Mouse (Mus musculus) forebrain, postnatal 0 days (tissue): Measurements from ENCODE around the gene Cnfn. TPM values are rescaled to one million over a fixed set of nuclear protein-coding genes. Genes with fewer than 3 reads are reported as not detected.

Experiments used
- ATAC-seq: fragments of 200-750 bp; cut with Nextera tagmentation; 2 replicates; pipeline ENCODE4 v1.8.0; 2017; ENCODE audit warnings: mild to moderate bottlenecking, moderate library complexity
- DNase-seq: peaks from one replicate; pipeline ENCODE4 v3.0.0-alpha.2; 2015
- H3K27ac ChIP-seq: fragments of 300-500 bp; sonication (generic); 2 replicates; pipeline ENCODE4 v1.5.1; 2014; ENCODE audit warnings: low read depth, mild to moderate bottlenecking, antibody characterized with exemption, low read length, moderate library complexity, mixed read lengths
- H3K27me3 ChIP-seq: fragments of 300-500 bp; sonication (generic); 2 replicates; pipeline ENCODE4 v1.6.1; 2014; ENCODE audit warnings: mild to moderate bottlenecking, low read length, mixed read lengths; ENCODE audit not compliant: insufficient read depth
- H3K36me3 ChIP-seq: fragments of 300-500 bp; sonication (generic); 2 replicates; pipeline ENCODE4 v1.6.1; 2014; ENCODE audit warnings: mild to moderate bottlenecking, moderate library complexity; ENCODE audit not compliant: insufficient read depth
- H3K4me1 ChIP-seq: fragments of 300-500 bp; sonication (generic); 2 replicates; pipeline ENCODE4 v1.6.1; 2014; ENCODE audit warnings: antibody characterized with exemption; ENCODE audit not compliant: insufficient read depth
- H3K4me2 ChIP-seq: fragments of 300-500 bp; sonication (generic); 2 replicates; pipeline ENCODE4 v1.6.1; 2014; ENCODE audit warnings: low read depth, mild to moderate bottlenecking, moderate library complexity
- H3K4me3 ChIP-seq: fragments of 300-500 bp; sonication (generic); 2 replicates; pipeline ENCODE4 v1.5.1; 2014; ENCODE audit warnings: low read depth, low read length, mixed read lengths
- H3K9ac ChIP-seq: fragments of 300-500 bp; sonication (generic); 2 replicates; pipeline ENCODE4 v1.6.1; 2014; ENCODE audit warnings: mild to moderate bottlenecking
- H3K9me3 ChIP-seq: fragments of 300-500 bp; sonication (generic); 2 replicates; pipeline ENCODE4 v1.6.1; 2016; ENCODE audit warnings: low read length
- CTCF ChIP-seq: sonication (generic); IDR thresholded peaks from 2 replicates; pipeline ENCODE4 v1.5.1; 2016; ENCODE audit warnings: antibody characterized with exemption, control low read depth, low read depth
- WGBS: fragments of 180-500 bp; shearing (Covaris S2); extraction: QIAGEN DNeasy Blood & Tissue Kit; methylation state at CpG from one replicate; pipeline ENCODE4 v1.1.7; 2014; 5-methylcytosine and 5-hydroxymethylcytosine counted together
- polyA plus RNA-seq: library from polyadenylated mRNA; unstranded; fragments of >200 nt; fragmentation: Nextera tagmentation; extraction: Ambion mirVana; gene quantifications from 2 replicates; pipeline ENCODE4 v1.2.1, GENCODE M21; 2015
- total RNA-seq: library from RNA; depleted of rRNA; stranded (reverse); fragments of >200 nt; gene quantifications from 2 replicates; pipeline ENCODE4 v1.2.3, GENCODE M21; 2014; rRNA removed

The Cnfn gene
- total and polyA plus RNA-seq, 2 experiments from 2014 or later, result not detected

- H3K27me3 ChIP-seq, result no peaks in the 10 kb centered on the region
- ATAC-seq (no peak), DNase-seq (no peak)
- H3K4me3 ChIP-seq, result no peak overlapping the region
- 9% methylated on average over 6 of the region's 6 CpGs for whole genome bisulfite sequencing
- no peaks in the 10 kb centered on the region for H3K36me3 ChIP-seq
- no peak for TF ChIP-seq CTCF
- no peaks in the 10 kb centered on the region for H3K9me3 ChIP-seq
- 0 out of 2 replicates have a peak overlapping the region, but pooled peaks have one; percentile 21 for H3K27ac ChIP-seq
- peaks cover 18% of the 10 kb centered on the region; the same call in 1 of the 2 replicates for H3K4me1 ChIP-seq
- no peak overlapping the region; the same call in 1 of the 2 replicates for H3K9ac ChIP-seq
- H3K4me2 ChIP-seq, result no peak overlapping the region
Observed at GRCm38 (mm10) chr7:25322058-25322484, 47.5 kb downstream of the Cnfn start.

Other genes starting within 250 kb of the Cnfn start
- 5.8 and 6.0 TPM in 2 replicates for gene Pou2f2, start 190.0 kb downstream of the Cnfn start, total RNA-seq
- gene Pou2f2, start 190.0 kb downstream of the Cnfn start, polyA plus RNA-seq, result 9.8 and 21.2 TPM in 2 replicates
- gene Dedd2, start 149.1 kb downstream of the Cnfn start, total RNA-seq, result 23.4 and 25.3 TPM in 2 replicates
- gene Dedd2, start 149.1 kb downstream of the Cnfn start, polyA plus RNA-seq, result 14.9 and 17.3 TPM in 2 replicates
- 5.0 and 8.3 TPM in 2 replicates for gene Zfp526, start 148.3 kb downstream of the Cnfn start, total RNA-seq
- 0.59 and 0.98 TPM in 2 replicates for gene Zfp526, start 148.3 kb downstream of the Cnfn start, polyA plus RNA-seq
- gene Gsk3a, start 131.9 kb downstream of the Cnfn start, total RNA-seq, result 150 and 154 TPM in 2 replicates
- 21.0 and 21.5 TPM in 2 replicates for gene Gsk3a, start 131.9 kb downstream of the Cnfn start, polyA plus RNA-seq
- gene Erf, start 119.0 kb downstream of the Cnfn start, total RNA-seq, result 11.8 and 16.5 TPM in 2 replicates
- gene Erf, start 119.0 kb downstream of the Cnfn start, polyA plus RNA-seq, result 3.7 and 4.5 TPM in 2 replicates
- gene Cic, start 102.0 kb downstream of the Cnfn start, total RNA-seq, result 119 and 121 TPM in 2 replicates
- gene Cic, start 102.0 kb downstream of the Cnfn start, polyA plus RNA-seq, result 25.4 and 31.3 TPM in 2 replicates
- 407 and 461 TPM in 2 replicates for gene Pafah1b3, start 71.7 kb downstream of the Cnfn start, total RNA-seq
- gene Pafah1b3, start 71.7 kb downstream of the Cnfn start, polyA plus RNA-seq, result 517 and 583 TPM in 2 replicates
- 2.1 and 2.5 TPM in 2 replicates for gene Prr19, start 68.3 kb downstream of the Cnfn start, total RNA-seq
- 2.6 and 3.5 TPM in 2 replicates for gene Prr19, start 68.3 kb downstream of the Cnfn start, polyA plus RNA-seq
- gene Tmem145, start 63.6 kb downstream of the Cnfn start, total RNA-seq, result 55.9 and 63.2 TPM in 2 replicates
- 46.7 and 68.0 TPM in 2 replicates for gene Tmem145, start 63.6 kb downstream of the Cnfn start, polyA plus RNA-seq
- 50.5 and 67.8 TPM in 2 replicates for gene Megf8, start 52.6 kb downstream of the Cnfn start, total RNA-seq
- 8.7 and 12.8 TPM in 2 replicates for gene Megf8, start 52.6 kb downstream of the Cnfn start, polyA plus RNA-seq
- 8.8 and 14.8 TPM in 2 replicates for gene Lipe, start 29.0 kb upstream of the Cnfn start, total RNA-seq
- 6.7 and 8.0 TPM in 2 replicates for gene Lipe, start 29.0 kb upstream of the Cnfn start, polyA plus RNA-seq
- not detected in 2 replicates for gene Cxcl17, start 43.2 kb upstream of the Cnfn start, total RNA-seq
- 0.35 TPM in 1 of 2 replicates, not detected in the other for gene Cxcl17, start 43.2 kb upstream of the Cnfn start, polyA plus RNA-seq
- 0.24 and 0.31 TPM in 2 replicates for gene Ceacam1, start 107.9 kb upstream of the Cnfn start, total RNA-seq
- gene Ceacam1, start 107.9 kb upstream of the Cnfn start, polyA plus RNA-seq, result 0.75 and 1.4 TPM in 2 replicates
- gene Ceacam2, start 170.1 kb upstream of the Cnfn start, total RNA-seq, result not detected in 2 replicates
- not detected in 2 replicates for gene Ceacam2, start 170.1 kb upstream of the Cnfn start, polyA plus RNA-seq
- not detected in 2 replicates for gene Erich4, start 246.2 kb upstream of the Cnfn start, total RNA-seq
- gene Erich4, start 246.2 kb upstream of the Cnfn start, polyA plus RNA-seq, result not detected in 2 replicates
- 35.8 and 45.8 TPM in 2 replicates for gene Dmac2, start 249.7 kb upstream of the Cnfn start, total RNA-seq
- 35.0 and 40.6 TPM in 2 replicates for gene Dmac2, start 249.7 kb upstream of the Cnfn start, polyA plus RNA-seq